Mouse (Mus musculus): ENCODE results near the gene Pp2d1.
"Not testable (repeated sequence)": the region's sequence is repeated elsewhere in the genome, so short reads cannot be mapped to it uniquely, and the experiment has no call there.

Pp2d1 gene

GRCm38 (mm10) chr17:53539351-53539750 is at the start of gene Pp2d1:
Pp2d1 (minus strand) TSS chr17:53539451.
- DNase-seq (ENCODE audit: extremely low spot score, low read depth, low spot score), result not testable (repeated sequence)

- no peak for DNase-seq (ENCODE audit: extremely low spot score, low read depth, low spot score)
These were observed 49.0 kb upstream of the Pp2d1 start for GRCm38 (mm10) chr17:53588097-53588855.

- DNase-seq (ENCODE audit: extremely low spot score, low read depth, low spot score), result no peak
These were observed 48.0 kb upstream of the Pp2d1 start for GRCm38 (mm10) chr17:53587074-53587851.

GRCm38 (mm10) chr17:53583846-53584579 is 44.8 kb upstream of the Pp2d1 start:
- no peak for DNase-seq (ENCODE audit: extremely low spot score, low read depth, low spot score)

- no peak for DNase-seq (ENCODE audit: extremely low spot score, low read depth, low spot score)
These were observed 43.6 kb upstream of the Pp2d1 start for GRCm38 (mm10) chr17:53582805-53583204.

- no peak for DNase-seq (ENCODE audit: extremely low spot score, low read depth, low spot score)
These were observed 42.9 kb upstream of the Pp2d1 start for GRCm38 (mm10) chr17:53582026-53582585.

- no peak for DNase-seq (ENCODE audit: extremely low spot score, low read depth, low spot score)
These were observed 41.0 kb upstream of the Pp2d1 start for GRCm38 (mm10) chr17:53580237-53580636.

GRCm38 (mm10) chr17:53579612-53580011 is 40.4 kb upstream of the Pp2d1 start:
- DNase-seq (ENCODE audit: extremely low spot score, low read depth, low spot score), result no peak

- no peak for DNase-seq (ENCODE audit: extremely low spot score, low read depth, low spot score)
These were observed 39.5 kb upstream of the Pp2d1 start for GRCm38 (mm10) chr17:53578776-53579175.

- no peak for DNase-seq (ENCODE audit: extremely low spot score, low read depth, low spot score)
These were observed 39.0 kb upstream of the Pp2d1 start for GRCm38 (mm10) chr17:53578249-53578648.

GRCm38 (mm10) chr17:53577754-53578153 is 38.5 kb upstream of the Pp2d1 start:
- no peak for DNase-seq (ENCODE audit: extremely low spot score, low read depth, low spot score)

GRCm38 (mm10) chr17:53577151-53577550 is 37.9 kb upstream of the Pp2d1 start:
- no peak for DNase-seq (ENCODE audit: extremely low spot score, low read depth, low spot score)

GRCm38 (mm10) chr17:53573019-53573556 is 33.8 kb upstream of the Pp2d1 start:
- no peak for DNase-seq (ENCODE audit: extremely low spot score, low read depth, low spot score)

- not testable (repeated sequence) for DNase-seq (ENCODE audit: extremely low spot score, low read depth, low spot score)
These were observed 31.7 kb upstream of the Pp2d1 start for GRCm38 (mm10) chr17:53570932-53571331.

GRCm38 (mm10) chr17:53570361-53570875 is 31.2 kb upstream of the Pp2d1 start:
- DNase-seq (ENCODE audit: extremely low spot score, low read depth, low spot score), result no peak

- no peak for DNase-seq (ENCODE audit: extremely low spot score, low read depth, low spot score)
These were observed 30.6 kb upstream of the Pp2d1 start for GRCm38 (mm10) chr17:53569829-53570228.

- DNase-seq (ENCODE audit: extremely low spot score, low read depth, low spot score), result no peak
These were observed 29.6 kb upstream of the Pp2d1 start for GRCm38 (mm10) chr17:53568734-53569386.

- peak; percentile 20 for DNase-seq (ENCODE audit: extremely low spot score, low read depth, low spot score)
These were observed 28.9 kb upstream of the Pp2d1 start for GRCm38 (mm10) chr17:53568118-53568517.

GRCm38 (mm10) chr17:53567346-53568101 is 28.3 kb upstream of the Pp2d1 start:
- no peak for DNase-seq (ENCODE audit: extremely low spot score, low read depth, low spot score)

Measured in hindlimb bud, embryonic 11.5 days (tissue).